Mouse (Mus musculus) stomach, embryonic 14.5 days (tissue): Measurements from ENCODE around the gene Slc9a5. TPM values are rescaled to one million over a fixed set of nuclear protein-coding genes. Genes with fewer than 3 reads are reported as not detected.

Experiments
- ATAC-seq: fragments of 200-750 bp; cut with Nextera tagmentation; 2 replicates; pipeline ENCODE4 v1.8.0; 2017; ENCODE audit warnings: low read depth, moderate TSS enrichment; ENCODE audit not compliant: insufficient number of reproducible peaks, insufficient read depth, low FRiP score
- H3K27ac ChIP-seq: fragments of 300-500 bp; sonication (generic); 2 replicates; pipeline ENCODE4 v1.5.1; 2014; ENCODE audit warnings: mild to moderate bottlenecking, low read length, moderate library complexity, mixed read lengths
- H3K27me3 ChIP-seq: fragments of 300-500 bp; sonication (generic); 2 replicates; pipeline ENCODE4 v1.6.1; 2014; ENCODE audit warnings: low read length, control low read depth, mixed read lengths; ENCODE audit not compliant: control insufficient read depth, insufficient read depth
- H3K36me3 ChIP-seq: fragments of 300-500 bp; sonication (generic); 2 replicates; pipeline ENCODE4 v1.6.1; 2014; ENCODE audit warnings: mild to moderate bottlenecking, control low read depth, low read length, moderate library complexity, mixed read lengths; ENCODE audit not compliant: control insufficient read depth, insufficient read depth
- H3K4me1 ChIP-seq: fragments of 300-500 bp; sonication (generic); 2 replicates; pipeline ENCODE4 v1.6.1; 2014; ENCODE audit warnings: low read length, control low read depth, mixed read lengths; ENCODE audit not compliant: control insufficient read depth, insufficient read depth
- H3K4me2 ChIP-seq: fragments of 300-500 bp; sonication (generic); replicated peaks from 2 replicates; pipeline ENCODE4 v1.6.1; 2014; ENCODE audit warnings: low read depth, low read length, control low read depth
- H3K4me3 ChIP-seq: fragments of 300-500 bp; sonication (generic); 2 replicates; pipeline ENCODE4 v1.5.1; 2014; ENCODE audit warnings: low read depth, low read length, control low read depth
- H3K9ac ChIP-seq: fragments of 300-500 bp; sonication (generic); replicated peaks from 2 replicates; pipeline ENCODE4 v1.6.1; 2014; ENCODE audit warnings: low read depth, mild to moderate bottlenecking, control low read depth, low read length, moderate library complexity, mixed read lengths
- H3K9me3 ChIP-seq: fragments of 300-500 bp; sonication (generic); 2 replicates; pipeline ENCODE4 v1.6.1; 2016; ENCODE audit warnings: low read depth, low read length, control low read depth; ENCODE audit not compliant: control insufficient read depth
- WGBS: fragments of 180-500 bp; shearing (Covaris S2); extraction: QIAGEN DNeasy Blood & Tissue Kit; methylation state at CpG from one replicate; pipeline ENCODE4 v1.1.7; 2014; 5-methylcytosine and 5-hydroxymethylcytosine counted together
- polyA plus RNA-seq: library from polyadenylated mRNA; unstranded; fragments of >200 nt; fragmentation: Nextera tagmentation; extraction: Ambion mirVana; gene quantifications from 2 replicates; pipeline ENCODE4 v1.2.1, GENCODE M21; 2014

The Slc9a5 gene
- polyA plus RNA-seq, 1 experiment from 2014 or later, result 3.2 TPM

GRCm38 (mm10) chr8:105400016-105400415, 51.4 kb downstream of the Slc9a5 start:
- Histone ChIP-seq H3K4me2 (no peak overlapping the region), H3K9me3 (no peaks in the 10 kb centered on the region; the same call in 1 of the 2 replicates), H3K27me3 (no peaks in the 10 kb centered on the region), H3K4me3 (no peak overlapping the region), H3K4me1 (no peaks in the 10 kb centered on the region), H3K27ac (no peak overlapping the region), H3K36me3 (no peaks in the 10 kb centered on the region), H3K9ac (no peak overlapping the region)
- no peak for ATAC-seq
- 88% methylated on average over 5 of the region's 5 CpGs for WGBS

- no peak overlapping the region for H3K27ac ChIP-seq
- 72% methylated on average over 8 of the region's 8 CpGs for WGBS
- H3K36me3 ChIP-seq, result no peaks in the 10 kb centered on the region
- H3K9ac ChIP-seq, result no peak overlapping the region
- no peaks in the 10 kb centered on the region for H3K27me3 ChIP-seq
- no peak overlapping the region for H3K4me3 ChIP-seq
- H3K4me1 ChIP-seq, result peaks cover 8% of the 10 kb centered on the region; the same call in 1 of the 2 replicates
- ATAC-seq, result no peak
- no peak overlapping the region for H3K4me2 ChIP-seq
- no peaks in the 10 kb centered on the region; the same call in 1 of the 2 replicates for H3K9me3 ChIP-seq
Observed at GRCm38 (mm10) chr8:105403467-105403866, 54.8 kb downstream of the Slc9a5 start.

- H3K27ac ChIP-seq, result no peak overlapping the region
- no peaks in the 10 kb centered on the region for H3K27me3 ChIP-seq
- H3K4me3 ChIP-seq, result no peak overlapping the region
- no peak overlapping the region for H3K9ac ChIP-seq
- H3K4me2 ChIP-seq, result no peak overlapping the region
- peaks cover 8% of the 10 kb centered on the region; the same call in 1 of the 2 replicates for H3K4me1 ChIP-seq
- H3K9me3 ChIP-seq, result no peaks in the 10 kb centered on the region; the same call in 1 of the 2 replicates
- ATAC-seq, result no peak
- H3K36me3 ChIP-seq, result no peaks in the 10 kb centered on the region
- WGBS, result 59% methylated on average over 1 of the region's 1 CpGs
Observed at GRCm38 (mm10) chr8:105404496-105404895, 55.9 kb downstream of the Slc9a5 start.

GRCm38 (mm10) chr8:105406416-105406815, 57.8 kb downstream of the Slc9a5 start:
- Histone ChIP-seq H3K27ac (0 out of 2 replicates have a peak overlapping the region, but pooled peaks have one; percentile 16), H3K9me3 (no peaks in the 10 kb centered on the region), H3K4me3 (no peak overlapping the region), H3K4me1 (peaks cover 8% of the 10 kb centered on the region; the same call in 1 of the 2 replicates), H3K9ac (no peak overlapping the region), H3K4me2 (no peak overlapping the region), H3K27me3 (no peaks in the 10 kb centered on the region), H3K36me3 (no peaks in the 10 kb centered on the region)
- WGBS, result 44% methylated on average over 10 of the region's 10 CpGs
- ATAC-seq, result no peak

- ATAC-seq, result no peak
- 52% methylated on average over 7 of the region's 7 CpGs for WGBS
Observed at GRCm38 (mm10) chr8:105408331-105408730, 59.7 kb downstream of the Slc9a5 start.

GRCm38 (mm10) chr8:105409947-105410346, 61.3 kb downstream of the Slc9a5 start:
- no peak for ATAC-seq
- no peak overlapping the region for H3K4me2 ChIP-seq
- H3K27me3 ChIP-seq, result no peaks in the 10 kb centered on the region
- H3K9me3 ChIP-seq, result no peaks in the 10 kb centered on the region
- 90% methylated on average over 6 of the region's 6 CpGs for WGBS
- H3K4me3 ChIP-seq, result no peak overlapping the region
- no peaks in the 10 kb centered on the region for H3K36me3 ChIP-seq
- no peak overlapping the region for H3K27ac ChIP-seq
- peaks cover 11% of the 10 kb centered on the region; the same call in 1 of the 2 replicates for H3K4me1 ChIP-seq
- no peak overlapping the region for H3K9ac ChIP-seq

More at GRCm38 (mm10) chr8:105408331-105408730, 59.7 kb downstream of the Slc9a5 start:
- H3K4me3 ChIP-seq, result no peak overlapping the region
- H3K4me1 ChIP-seq, result peaks cover 8% of the 10 kb centered on the region; the same call in 1 of the 2 replicates
- no peaks in the 10 kb centered on the region for H3K9me3 ChIP-seq
- H3K4me2 ChIP-seq, result no peak overlapping the region
- H3K36me3 ChIP-seq, result no peaks in the 10 kb centered on the region
- H3K9ac ChIP-seq, result no peak overlapping the region
- H3K27ac ChIP-seq, result no peak overlapping the region
- H3K27me3 ChIP-seq, result no peaks in the 10 kb centered on the region

GRCm38 (mm10) chr8:105413391-105413790, 64.7 kb downstream of the Slc9a5 start, which contains the start of the genes Kctd19 and Lrrc36:
Kctd19 (minus strand) TSS chr8:105413502.
Lrrc36 (plus strand) TSS chr8:105413571.
- Histone ChIP-seq H3K27ac (no peak within 1 kb of the TSS), H3K4me2 (peak within 1 kb of the TSS; percentile 60), H3K9me3 (no peaks in the 10 kb centered on the region), H3K36me3 (no peaks in the 10 kb centered on the region), H3K4me1 (peaks cover 3% of the 10 kb centered on the region; the same call in 1 of the 2 replicates), H3K4me3 (peak within 1 kb of the TSS; percentile 25), H3K27me3 (no peaks in the 10 kb centered on the region), H3K9ac (no peak within 1 kb of the TSS)
- peak; percentile 65 for ATAC-seq
- 1% methylated on average over 34 of the region's 34 CpGs for WGBS

GRCm38 (mm10) chr8:105418992-105419391, 70.3 kb downstream of the Slc9a5 start:
- no peak for ATAC-seq
- H3K36me3 ChIP-seq, result no peaks in the 10 kb centered on the region
- 84% methylated on average over 2 of the region's 2 CpGs for WGBS
- H3K9me3 ChIP-seq, result no peaks in the 10 kb centered on the region
- no peak overlapping the region for H3K4me2 ChIP-seq
- no peaks in the 10 kb centered on the region for H3K27me3 ChIP-seq
- H3K27ac ChIP-seq, result no peak overlapping the region
- H3K4me1 ChIP-seq, result no peaks in the 10 kb centered on the region
- H3K4me3 ChIP-seq, result no peak overlapping the region
- H3K9ac ChIP-seq, result no peak overlapping the region
